Mouse (Mus musculus) lung, embryonic 14.5 days (tissue): ENCODE measurements around the gene Zfp661. TPM values are rescaled to one million over a fixed set of nuclear protein-coding genes. Genes with fewer than 3 reads are reported as not detected.

Experiments
- ATAC-seq: fragments of 200-750 bp; cut with Nextera tagmentation; 2 replicates; pipeline ENCODE4 v1.8.0; 2017; ENCODE audit warnings: mild to moderate bottlenecking, moderate TSS enrichment, moderate library complexity; ENCODE audit not compliant: insufficient read depth
- DNase-seq: peaks from one replicate; pipeline ENCODE4 v3.0.0-alpha.2; 2015
- H3K27ac ChIP-seq: fragments of 300-500 bp; sonication (generic); 2 replicates; pipeline ENCODE4 v1.5.1; 2014; ENCODE audit warnings: low read depth, mild to moderate bottlenecking, moderate library complexity
- H3K27me3 ChIP-seq: fragments of 300-500 bp; sonication (generic); 2 replicates; pipeline ENCODE4 v1.6.1; 2014; ENCODE audit warnings: low read length, control low read depth; ENCODE audit not compliant: insufficient read depth
- H3K36me3 ChIP-seq: fragments of 300-500 bp; sonication (generic); 2 replicates; pipeline ENCODE4 v1.6.1; 2014; ENCODE audit warnings: control low read depth; ENCODE audit not compliant: insufficient read depth
- H3K4me1 ChIP-seq: fragments of 300-500 bp; sonication (generic); 2 replicates; pipeline ENCODE4 v1.6.1; 2014; ENCODE audit warnings: antibody characterized with exemption, control low read depth; ENCODE audit not compliant: insufficient read depth
- H3K4me2 ChIP-seq: fragments of 300-500 bp; sonication (generic); 2 replicates; pipeline ENCODE4 v1.6.1; 2014; ENCODE audit warnings: mild to moderate bottlenecking
- H3K4me3 ChIP-seq: fragments of 300-500 bp; sonication (generic); 2 replicates; pipeline ENCODE4 v1.5.1; 2014; ENCODE audit warnings: low read depth, low read length
- H3K9ac ChIP-seq: fragments of 300-500 bp; sonication (generic); 2 replicates; pipeline ENCODE4 v1.6.1; 2014
- H3K9me3 ChIP-seq: fragments of 300-500 bp; sonication (generic); 2 replicates; pipeline ENCODE4 v1.6.1; 2016; ENCODE audit warnings: low read depth, low read length, control low read depth
- CTCF ChIP-seq: IDR thresholded peaks from 2 replicates; pipeline ENCODE4 v1.5.1; 2016; ENCODE audit warnings: antibody characterized with exemption, low read depth
- WGBS: fragments of 180-500 bp; shearing (Covaris S2); extraction: QIAGEN DNeasy Blood & Tissue Kit; methylation state at CpG from one replicate; pipeline ENCODE4 v1.1.7; 2014; 5-methylcytosine and 5-hydroxymethylcytosine counted together
- polyA plus RNA-seq: library from polyadenylated mRNA; unstranded; fragments of >200 nt; fragmentation: Nextera tagmentation; extraction: Ambion mirVana; gene quantifications from 2 replicates; pipeline ENCODE4 v1.2.1, GENCODE M21; 2014

The Zfp661 gene
- 4.4 and 4.9 TPM in 2 replicates for polyA plus RNA-seq

DNA sequence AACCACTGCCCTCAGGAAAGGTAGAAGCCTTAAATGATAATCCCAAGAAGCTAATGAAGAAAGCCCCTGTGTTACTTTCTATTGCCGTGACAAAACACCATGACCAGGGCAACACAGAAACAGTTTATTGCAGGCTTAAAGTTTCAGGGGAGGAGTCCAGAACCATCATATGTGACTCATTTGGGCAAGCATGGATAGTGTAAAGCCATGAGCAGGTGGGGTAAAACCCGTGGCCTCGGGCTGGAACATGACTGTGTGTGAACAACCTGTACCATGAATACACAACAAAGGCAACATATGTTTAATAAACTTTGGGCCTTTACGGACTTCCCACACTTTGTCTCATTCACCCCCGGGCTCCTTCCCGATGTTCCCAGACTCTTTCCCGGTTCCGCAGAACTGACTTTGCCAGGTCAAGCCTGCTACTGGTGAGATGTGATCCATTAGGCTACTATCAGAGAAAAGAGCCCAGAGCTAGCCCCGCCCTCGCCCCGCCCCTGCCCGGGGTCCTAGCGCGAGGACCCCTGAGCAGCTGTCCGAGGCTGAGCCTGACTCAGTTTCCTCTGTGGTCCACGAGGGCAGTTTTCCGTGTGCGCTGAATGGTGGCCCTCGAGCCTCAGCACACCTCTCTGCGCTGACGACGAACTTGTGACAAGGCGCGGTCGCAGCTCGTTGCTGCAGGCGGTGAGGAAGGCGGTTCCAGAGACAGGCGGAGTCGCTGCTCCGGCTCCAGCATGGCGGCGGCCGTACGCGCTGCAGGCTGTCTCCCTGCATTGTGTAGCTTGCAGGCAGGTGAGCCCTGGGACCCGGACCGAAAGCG lies at the start of gene Zfp661, which contains the start of gene Mrps5:
Zfp661 (minus strand) TSS at position 401 of the 820 bp plus-strand sequence.
Mrps5 (plus strand) TSS at position 529 of the 820 bp plus-strand sequence.
- Histone ChIP-seq H3K9me3 (no peaks in the 10 kb centered on the region), H3K27me3 (no peaks in the 10 kb centered on the region)

DNA sequence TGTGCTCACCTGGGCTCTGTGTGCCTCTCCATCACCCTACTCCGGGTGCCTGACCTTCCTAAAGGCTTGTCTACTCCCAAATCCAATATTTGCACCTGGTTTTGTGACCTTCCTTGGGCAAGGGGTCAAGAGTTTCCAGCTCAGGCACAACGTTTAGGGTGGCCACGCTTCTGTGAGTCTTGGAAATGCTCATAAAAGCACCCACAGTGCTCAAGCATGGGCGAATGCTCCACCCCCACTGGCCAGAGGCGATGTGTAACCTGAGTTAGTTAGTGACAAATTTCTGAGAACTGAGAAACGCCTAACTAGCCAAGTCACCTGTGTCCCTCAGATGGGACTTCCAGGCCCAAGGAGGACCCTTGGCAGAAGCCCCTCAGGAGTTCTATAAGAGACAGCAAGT lies 48.7 kb upstream of the Zfp661 start:
- no peak for ATAC-seq
- H3K27ac ChIP-seq = no peak overlapping the region
- no peak for DNase-seq
- TF ChIP-seq CTCF = no peak
- H3K36me3 ChIP-seq = no peaks in the 10 kb centered on the region
- no peak overlapping the region for H3K9ac ChIP-seq
- no peaks in the 10 kb centered on the region for H3K27me3 ChIP-seq
- no peak overlapping the region for H3K4me3 ChIP-seq
- no peaks in the 10 kb centered on the region for H3K4me1 ChIP-seq
- no peak overlapping the region for H3K4me2 ChIP-seq
- no peaks in the 10 kb centered on the region for H3K9me3 ChIP-seq
- 60% methylated on average over 6 of the region's 6 CpGs for WGBS

More for the DNA sequence above, at the start of gene Zfp661, which contains the start of gene Mrps5:
- Histone ChIP-seq H3K9ac (peak within 1 kb of the TSS; percentile 72), H3K36me3 (peaks cover 10% of the 10 kb centered on the region; the same call in 1 of the 2 replicates), H3K27ac (peak within 1 kb of the TSS; percentile 81), H3K4me3 (peak within 1 kb of the TSS; percentile 94), H3K4me2 (peak within 1 kb of the TSS; percentile 84), H3K4me1 (peaks cover 6% of the 10 kb centered on the region; the same call in 1 of the 2 replicates)
- 4% methylated on average over 39 of the region's 39 CpGs for WGBS
- peak; percentile 85 for DNase-seq
- peak; percentile 84 for ATAC-seq
- no peak for TF ChIP-seq CTCF

DNA sequence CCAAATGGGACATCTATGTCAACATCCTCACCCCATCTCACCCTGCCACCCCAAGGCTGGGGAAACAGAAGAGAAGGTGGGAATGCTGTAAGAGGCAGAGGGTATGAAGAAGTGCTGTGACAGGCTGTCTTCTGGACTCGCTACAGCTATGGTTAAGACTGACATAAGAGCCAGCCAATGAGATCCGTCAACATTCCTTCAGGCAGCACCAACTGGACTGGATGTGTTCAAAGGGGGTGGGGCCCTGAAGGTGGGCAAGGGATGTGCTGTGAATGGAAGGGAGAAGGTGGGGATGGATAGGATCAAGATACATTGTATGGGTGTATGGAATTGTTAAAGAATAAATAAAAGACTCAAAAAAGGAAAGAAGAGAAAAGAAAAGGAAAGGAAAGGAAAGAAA lies 45.7 kb upstream of the Zfp661 start:
- Histone ChIP-seq H3K4me3 (no peak overlapping the region), H3K4me1 (no peaks in the 10 kb centered on the region), H3K9me3 (no peaks in the 10 kb centered on the region), H3K4me2 (no peak overlapping the region), H3K9ac (no peak overlapping the region), H3K27me3 (no peaks in the 10 kb centered on the region), H3K36me3 (no peaks in the 10 kb centered on the region), H3K27ac (no peak overlapping the region)
- 68% methylated on average over 2 of the region's 2 CpGs for WGBS
- no peak for DNase-seq
- ATAC-seq = no peak
- no peak for TF ChIP-seq CTCF

DNA sequence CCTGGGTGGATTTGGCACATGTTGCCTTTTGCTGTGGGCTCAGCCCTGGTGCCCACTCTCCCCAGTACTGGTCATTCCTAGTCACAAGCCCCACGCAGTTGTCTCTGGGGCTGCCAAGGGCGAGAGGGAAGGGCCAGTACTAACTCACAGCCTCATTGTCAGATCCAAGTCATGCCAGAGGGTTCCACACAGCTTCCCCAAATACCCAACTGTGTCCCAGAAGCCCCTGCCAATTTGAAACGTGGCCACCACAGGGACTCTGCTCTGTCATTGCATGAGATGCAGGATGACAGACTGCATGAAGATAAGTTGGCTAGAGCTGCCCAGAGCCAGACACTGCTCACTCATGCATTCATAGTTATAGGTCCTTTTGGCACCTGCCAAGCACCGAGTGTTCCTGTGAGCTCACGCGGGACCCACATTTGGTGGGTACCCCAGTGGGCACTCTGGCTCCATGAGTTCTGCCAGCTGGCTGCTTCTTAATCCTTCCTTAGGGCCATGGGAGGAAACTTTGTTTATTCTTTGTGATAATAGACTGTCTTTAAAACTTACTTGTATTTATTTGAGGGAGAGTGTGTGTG lies 41.2 kb upstream of the Zfp661 start:
- Histone ChIP-seq H3K4me3 (no peak overlapping the region), H3K27ac (no peak overlapping the region), H3K27me3 (no peaks in the 10 kb centered on the region), H3K4me1 (no peaks in the 10 kb centered on the region), H3K36me3 (no peaks in the 10 kb centered on the region), H3K9ac (no peak overlapping the region), H3K4me2 (no peak overlapping the region), H3K9me3 (no peaks in the 10 kb centered on the region)
- WGBS = 76% methylated on average over 6 of the region's 6 CpGs
- no peak for TF ChIP-seq CTCF
- ATAC-seq = no peak
- no peak for DNase-seq

DNA sequence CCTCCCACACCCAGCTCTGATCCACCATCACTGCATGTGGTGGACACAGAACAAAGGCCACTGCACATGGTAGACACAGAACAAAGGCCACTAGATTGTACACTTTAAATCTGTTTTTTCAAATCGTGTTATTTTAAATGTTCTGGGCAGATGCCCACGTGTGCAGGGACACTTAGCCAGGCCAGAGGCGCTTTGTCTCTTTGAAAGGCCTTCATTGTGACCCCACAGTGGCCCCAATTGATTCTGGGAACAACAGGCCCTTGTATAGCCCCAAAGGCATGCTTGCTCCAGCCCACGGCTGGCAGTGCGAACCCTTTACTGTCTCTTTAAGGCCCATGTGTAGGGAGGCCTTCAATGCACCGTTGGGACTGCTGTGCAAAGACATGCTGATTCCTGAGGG lies 40.5 kb upstream of the Zfp661 start:
- WGBS = 75% methylated on average over 6 of the region's 6 CpGs

DNA sequence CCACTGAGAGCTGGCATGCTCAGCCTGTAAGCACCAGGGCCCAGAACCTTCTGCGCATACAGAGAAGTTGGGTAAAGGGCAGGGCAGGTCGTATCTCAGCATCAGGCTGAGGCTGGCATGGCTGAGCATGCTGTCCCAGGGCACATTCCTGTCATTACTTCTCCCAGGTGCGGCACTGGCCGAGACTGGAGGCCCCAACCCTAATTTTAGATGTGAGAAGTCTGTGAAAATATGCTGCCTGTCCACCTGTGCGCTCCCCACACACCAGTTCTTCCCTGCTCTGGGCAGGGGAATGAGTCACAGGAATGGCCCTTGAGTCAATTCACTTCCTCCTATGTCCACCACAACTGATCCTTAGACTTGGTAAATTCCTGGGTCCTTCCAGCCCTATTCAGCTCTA lies 38.8 kb upstream of the Zfp661 start:
- H3K9ac ChIP-seq = no peak overlapping the region
- no peak overlapping the region for H3K4me2 ChIP-seq
- no peak for TF ChIP-seq CTCF
- no peaks in the 10 kb centered on the region for H3K36me3 ChIP-seq
- no peaks in the 10 kb centered on the region for H3K9me3 ChIP-seq
- H3K27ac ChIP-seq = 0 out of 2 replicates have a peak overlapping the region, but pooled peaks have one; percentile 54
- H3K27me3 ChIP-seq = no peaks in the 10 kb centered on the region
- no peak overlapping the region for H3K4me3 ChIP-seq
- H3K4me1 ChIP-seq = no peaks in the 10 kb centered on the region
- DNase-seq (peak; percentile 7), ATAC-seq (no peak)
- 58% methylated on average over 5 of the region's 5 CpGs for WGBS

More for the DNA sequence above, 40.5 kb upstream of the Zfp661 start:
- Histone ChIP-seq H3K27ac (no peak overlapping the region), H3K27me3 (no peaks in the 10 kb centered on the region), H3K36me3 (no peaks in the 10 kb centered on the region), H3K9ac (no peak overlapping the region), H3K9me3 (no peaks in the 10 kb centered on the region), H3K4me2 (no peak overlapping the region), H3K4me3 (no peak overlapping the region), H3K4me1 (no peaks in the 10 kb centered on the region)
- no peak for DNase-seq
- no peak for TF ChIP-seq CTCF
- no peak for ATAC-seq

DNA sequence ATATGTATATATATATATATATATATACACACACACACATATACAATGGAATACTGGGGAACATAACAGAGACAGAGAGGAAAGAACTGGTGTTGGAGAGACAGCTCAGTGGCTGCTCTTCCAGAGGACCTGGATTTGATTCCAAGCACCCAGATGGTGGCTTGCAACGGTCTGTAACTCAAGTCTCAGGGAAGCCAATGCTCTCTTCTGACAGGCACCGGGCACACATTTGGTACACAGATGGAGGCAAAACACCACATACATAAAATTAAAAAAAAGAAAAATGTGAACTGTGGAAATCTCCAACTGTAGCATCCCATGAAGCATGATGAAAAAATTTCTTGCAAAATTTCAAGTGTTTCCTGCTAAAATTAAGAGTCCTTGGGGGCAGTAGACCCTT lies 37.9 kb upstream of the Zfp661 start:
- no peak for TF ChIP-seq CTCF
- Histone ChIP-seq H3K4me3 (no peak overlapping the region), H3K9ac (no peak overlapping the region), H3K4me2 (no peak overlapping the region), H3K27ac (no peak overlapping the region), H3K36me3 (no peaks in the 10 kb centered on the region), H3K4me1 (no peaks in the 10 kb centered on the region), H3K27me3 (no peaks in the 10 kb centered on the region), H3K9me3 (no peaks in the 10 kb centered on the region)
- no peak for ATAC-seq
- 78% methylated on average over 2 of the region's 2 CpGs for WGBS
- DNase-seq = no peak
